Mouse (Mus musculus) stomach, embryonic 16.5 days (tissue): ENCODE measurements at regions not wholly inside any gene's neighbourhood (a gene's known extent, or its start where the extent isn't known, plus 50 kb on each side); places are given as distances from the start of the nearest gene placed in this dataset.

Experiments used
- ATAC-seq: fragments of 200-750 bp; cut with Nextera tagmentation; 2 replicates; pipeline ENCODE4 v1.8.0; 2017; ENCODE audit warnings: moderate number of reproducible peaks, moderate TSS enrichment; ENCODE audit not compliant: insufficient read depth, low FRiP score
- H3K27ac ChIP-seq: fragments of 300-500 bp; sonication (generic); 2 replicates; pipeline ENCODE4 v1.5.1; 2014; ENCODE audit warnings: low read length
- H3K27me3 ChIP-seq: fragments of 300-500 bp; sonication (generic); 2 replicates; pipeline ENCODE4 v1.6.1; 2014; ENCODE audit warnings: low read length, control low read depth, mixed read lengths; ENCODE audit not compliant: control insufficient read depth, insufficient read depth
- H3K36me3 ChIP-seq: fragments of 300-500 bp; sonication (generic); 2 replicates; pipeline ENCODE4 v1.6.1; 2014; ENCODE audit warnings: low read length; ENCODE audit not compliant: control insufficient read depth, insufficient read depth
- H3K4me1 ChIP-seq: fragments of 300-500 bp; sonication (generic); 2 replicates; pipeline ENCODE4 v1.6.1; 2014; ENCODE audit warnings: low read length, control low read depth, mixed read lengths; ENCODE audit not compliant: control insufficient read depth, insufficient read depth
- H3K4me2 ChIP-seq: fragments of 300-500 bp; sonication (generic); 2 replicates; pipeline ENCODE4 v1.6.1; 2014; ENCODE audit warnings: low read depth, low read length, mixed read lengths
- H3K4me3 ChIP-seq: fragments of 300-500 bp; sonication (generic); replicated peaks from 2 replicates; pipeline ENCODE4 v1.5.1; 2014; ENCODE audit warnings: mild to moderate bottlenecking, low read length
- H3K9ac ChIP-seq: fragments of 300-500 bp; sonication (generic); 2 replicates; pipeline ENCODE4 v1.6.1; 2014; ENCODE audit warnings: low read length
- H3K9me3 ChIP-seq: fragments of 300-500 bp; sonication (generic); replicated peaks from 2 replicates; pipeline ENCODE4 v1.6.1; 2016; ENCODE audit warnings: low read length, control low read depth; ENCODE audit not compliant: control insufficient read depth
- WGBS: fragments of 180-500 bp; shearing (Covaris S2); extraction: QIAGEN DNeasy Blood & Tissue Kit; methylation state at CpG from one replicate; pipeline ENCODE4 v1.1.7; 2014; 5-methylcytosine and 5-hydroxymethylcytosine counted together

DNA sequence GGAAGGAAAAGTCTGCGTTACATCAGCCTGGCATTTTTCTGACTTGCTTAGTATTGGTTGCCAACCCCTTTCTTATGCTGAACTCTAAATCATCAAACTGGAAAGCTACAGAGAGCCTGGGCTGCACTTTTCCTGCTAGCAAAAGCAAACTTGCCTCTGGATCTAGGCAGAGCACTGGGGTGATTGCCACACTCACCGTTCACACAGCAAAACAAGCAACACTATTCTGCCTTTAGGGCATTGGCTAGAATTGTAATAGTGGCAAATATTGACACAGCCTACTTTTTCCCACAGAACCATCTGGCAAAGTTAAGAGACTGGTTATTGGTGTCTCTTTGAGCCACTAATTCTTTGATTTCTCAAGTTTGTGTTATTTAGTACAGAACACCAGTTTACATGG lies 199.5 kb downstream of the Cenpw start:
- Histone ChIP-seq H3K4me1 (no peaks in the 10 kb centered on the region), H3K4me3 (no peak overlapping the region), H3K9me3 (no peaks in the 10 kb centered on the region), H3K4me2 (no peak overlapping the region), H3K27ac (no peak overlapping the region), H3K9ac (no peak overlapping the region), H3K27me3 (no peaks in the 10 kb centered on the region), H3K36me3 (no peaks in the 10 kb centered on the region)
- whole genome bisulfite sequencing, result 59% methylated on average over 2 of the region's 2 CpGs
- ATAC-seq, result no peak

DNA sequence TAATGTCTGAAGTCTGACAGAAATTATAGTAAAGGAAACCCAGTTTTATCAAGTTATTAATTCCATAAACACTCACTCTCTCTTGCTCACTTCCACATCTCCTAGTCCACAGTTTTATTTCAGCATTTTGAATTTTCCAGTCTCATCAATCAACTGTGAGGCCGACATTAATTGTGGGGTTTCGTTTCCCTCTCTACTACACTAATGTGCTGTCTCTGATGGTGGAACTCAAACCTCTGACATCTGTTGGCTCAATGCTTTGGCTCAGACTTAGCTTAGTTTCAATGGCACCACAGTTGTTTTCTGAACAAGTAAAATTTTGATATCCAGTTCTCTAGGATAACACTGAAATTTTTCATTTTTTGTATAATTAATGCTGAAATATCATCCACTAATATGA lies 218.8 kb downstream of the Cenpw start:
- Histone ChIP-seq H3K27ac (no peak overlapping the region), H3K9me3 (no peaks in the 10 kb centered on the region), H3K9ac (no peak overlapping the region), H3K4me3 (no peak overlapping the region), H3K4me1 (no peaks in the 10 kb centered on the region), H3K27me3 (no peaks in the 10 kb centered on the region), H3K4me2 (no peak overlapping the region), H3K36me3 (no peaks in the 10 kb centered on the region)
- ATAC-seq, result no peak
- WGBS, result 41% methylated on average over 2 of the region's 2 CpGs
